Mouse (Mus musculus): ENCODE measurements around the gene Btbd35f9.
"Not testable (repeated sequence)": the region's sequence is repeated elsewhere in the genome, so short reads cannot be mapped to it uniquely, and the experiment has no call there.

- TF ChIP-seq CTCF (conservative IDR thresholded peaks at IDR 0.05; ENCODE audit: insufficient read depth, insufficient read length, low read depth, low read length); POLR2A (IDR thresholded peaks at IDR 0.05; ENCODE audit: low read depth, low read length): not testable (repeated sequence)
Observed at GRCm38 (mm10) chrX:34161399-34161798, at the start of gene Btbd35f9.
